Mouse (Mus musculus) lung, postnatal 0 days (tissue): ENCODE measurements around the gene Myo16. TPM values are rescaled to one million over a fixed set of nuclear protein-coding genes. Genes with fewer than 3 reads are reported as not detected.
A peak's percentile ranks its signal among the peaks of the same experiment; 100 is the strongest.

Experiments used
- ATAC-seq: fragments of 200-750 bp; cut with Nextera tagmentation; 2 replicates; pipeline ENCODE4 v1.8.0; 2017; ENCODE audit warnings: moderate library complexity
- DNase-seq: peaks from one replicate; pipeline ENCODE4 v3.0.0-alpha.2; 2016; ENCODE audit warnings: low spot score
- H3K27ac ChIP-seq: fragments of 300-500 bp; sonication (generic); 2 replicates; pipeline ENCODE4 v1.5.1; 2014; ENCODE audit warnings: antibody characterized with exemption, mild to moderate bottlenecking, low read length, mixed read lengths
- H3K27me3 ChIP-seq: fragments of 300-500 bp; sonication (generic); replicated peaks from 2 replicates; pipeline ENCODE4 v1.6.1; 2014; ENCODE audit warnings: low read length, mixed read lengths; ENCODE audit not compliant: insufficient read depth
- H3K36me3 ChIP-seq: fragments of 300-500 bp; sonication (generic); 2 replicates; pipeline ENCODE4 v1.6.1; 2014; ENCODE audit warnings: low read length, mixed read lengths; ENCODE audit not compliant: insufficient read depth
- H3K4me1 ChIP-seq: fragments of 300-500 bp; sonication (generic); 2 replicates; pipeline ENCODE4 v1.6.1; 2014; ENCODE audit warnings: antibody characterized with exemption, low read depth, low read length, mixed read lengths; ENCODE audit not compliant: insufficient read depth
- H3K4me2 ChIP-seq: fragments of 300-500 bp; sonication (generic); replicated peaks from 2 replicates; pipeline ENCODE4 v1.6.1; 2014; ENCODE audit warnings: low read depth, mild to moderate bottlenecking, low read length, moderate library complexity, mixed read lengths
- H3K4me3 ChIP-seq: fragments of 300-500 bp; sonication (generic); 2 replicates; pipeline ENCODE4 v1.5.1; 2014; ENCODE audit warnings: low read depth, low read length
- H3K9ac ChIP-seq: fragments of 300-500 bp; sonication (generic); replicated peaks from 2 replicates; pipeline ENCODE4 v1.6.1; 2014; ENCODE audit warnings: low read depth, mild to moderate bottlenecking
- H3K9me3 ChIP-seq: fragments of 300-500 bp; sonication (generic); 2 replicates; pipeline ENCODE4 v1.6.1; 2016; ENCODE audit warnings: low read length, mixed read lengths
- CTCF ChIP-seq: IDR thresholded peaks from 2 replicates; pipeline ENCODE4 v1.5.1; 2016; ENCODE audit warnings: antibody characterized with exemption, mild to moderate bottlenecking
- EP300 ChIP-seq: IDR thresholded peaks from 2 replicates; pipeline ENCODE4 v1.6.1; 2016; ENCODE audit warnings: antibody characterized with exemption, mild to moderate bottlenecking, control low read depth
- WGBS: fragments of 180-500 bp; shearing (Covaris S2); extraction: QIAGEN DNeasy Blood & Tissue Kit; methylation state at CpG from one replicate; pipeline ENCODE4 v1.1.7; 2014; 5-methylcytosine and 5-hydroxymethylcytosine counted together
- polyA plus RNA-seq: library from polyadenylated mRNA; unstranded; fragments of >200 nt; fragmentation: Nextera tagmentation; extraction: Ambion mirVana; gene quantifications from 2 replicates; pipeline ENCODE4 v1.2.1, GENCODE M21; 2015

Myo16 gene
- polyA plus RNA-seq, 1 experiment from 2014 or later, result 0.17 TPM

- no peak overlapping the region for H3K4me3 ChIP-seq
Observed at GRCm38 (mm10) chr8:10249156-10249555, 95.4 kb downstream of the Myo16 start.

GRCm38 (mm10) chr8:10255741-10256140, 102.0 kb downstream of the Myo16 start:
- H3K4me3 ChIP-seq, result no peak overlapping the region
- H3K9ac ChIP-seq, result no peak overlapping the region
- no peak for ATAC-seq
- no peaks in the 10 kb centered on the region for H3K9me3 ChIP-seq
- 51% methylated on average over 2 of the region's 2 CpGs for WGBS
- H3K4me2 ChIP-seq, result no peak overlapping the region
- H3K27me3 ChIP-seq, result no peaks in the 10 kb centered on the region
- peak; percentile 29 for DNase-seq
- no peaks in the 10 kb centered on the region for H3K36me3 ChIP-seq
- TF ChIP-seq EP300, result no peak
- TF ChIP-seq CTCF, result no peak
- H3K27ac ChIP-seq, result no peak overlapping the region
- H3K4me1 ChIP-seq, result no peaks in the 10 kb centered on the region

More at GRCm38 (mm10) chr8:10249156-10249555, 95.4 kb downstream of the Myo16 start:
- Histone ChIP-seq H3K27me3 (no peaks in the 10 kb centered on the region), H3K27ac (no peak overlapping the region), H3K9me3 (no peaks in the 10 kb centered on the region), H3K36me3 (no peaks in the 10 kb centered on the region), H3K4me1 (no peaks in the 10 kb centered on the region), H3K4me2 (no peak overlapping the region), H3K9ac (no peak overlapping the region)
- WGBS, result 6% methylated on average over 15 of the region's 15 CpGs
- DNase-seq (no peak), ATAC-seq (no peak)
- TF ChIP-seq CTCF (no peak), EP300 (no peak)

DNA sequence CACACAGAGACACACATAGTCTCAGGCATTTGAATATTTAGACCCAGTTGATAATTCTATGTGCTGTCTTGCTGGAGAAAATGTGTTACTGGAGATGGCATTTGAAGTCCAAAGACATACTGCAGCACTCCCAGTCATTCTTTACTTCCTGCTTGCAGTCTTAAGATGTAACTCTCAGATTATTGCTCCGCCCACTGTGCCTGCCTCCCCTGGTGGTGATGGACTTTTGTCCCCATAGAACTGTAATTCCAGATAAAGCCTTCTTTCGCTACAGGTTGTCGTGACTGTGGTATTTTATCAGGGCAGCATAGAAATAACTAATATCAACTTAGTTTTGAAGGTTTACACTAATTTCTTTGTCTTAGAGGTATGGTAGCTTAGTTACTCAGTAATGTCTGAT, 102.9 kb downstream of the Myo16 start:
- TF ChIP-seq CTCF (no peak), EP300 (no peak)
- H3K4me3 ChIP-seq, result no peak overlapping the region
- no peaks in the 10 kb centered on the region for H3K36me3 ChIP-seq
- no peaks in the 10 kb centered on the region for H3K4me1 ChIP-seq
- H3K9ac ChIP-seq, result no peak overlapping the region
- H3K27me3 ChIP-seq, result no peaks in the 10 kb centered on the region
- no peaks in the 10 kb centered on the region for H3K9me3 ChIP-seq
- no peak for ATAC-seq
- DNase-seq, result no peak
- 78% methylated on average over 3 of the region's 3 CpGs for WGBS
- no peak overlapping the region for H3K4me2 ChIP-seq
- no peak overlapping the region for H3K27ac ChIP-seq

GRCm38 (mm10) chr8:10270094-10270493, 116.4 kb downstream of the Myo16 start:
- no peak overlapping the region for H3K27ac ChIP-seq
- 78% methylated on average over 4 of the region's 4 CpGs for WGBS

DNA sequence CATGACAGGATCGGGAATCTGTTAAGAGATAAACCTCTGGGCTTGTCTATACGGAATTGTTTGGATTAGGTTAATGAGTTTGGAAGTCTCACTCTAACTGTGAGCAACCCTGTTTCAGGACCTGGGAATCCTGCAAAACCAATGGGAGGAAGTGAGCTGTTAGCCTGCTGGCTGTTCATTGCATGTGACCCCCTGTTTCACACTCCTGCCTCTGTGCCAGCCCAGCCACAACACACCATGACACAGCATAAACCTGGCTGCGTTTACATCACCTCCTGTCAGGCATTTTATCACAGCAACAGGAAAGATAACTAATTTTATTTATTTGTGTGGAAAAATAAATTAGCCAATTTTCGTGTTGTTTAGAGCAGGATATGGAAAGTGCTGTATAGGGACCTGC, 138.9 kb downstream of the Myo16 start:
- TF ChIP-seq CTCF (no peak), EP300 (no peak)
- Histone ChIP-seq H3K4me2 (no peak overlapping the region), H3K9me3 (no peaks in the 10 kb centered on the region), H3K9ac (no peak overlapping the region), H3K36me3 (no peaks in the 10 kb centered on the region), H3K27me3 (no peaks in the 10 kb centered on the region), H3K4me1 (no peaks in the 10 kb centered on the region), H3K27ac (no peak overlapping the region), H3K4me3 (no peak overlapping the region)
- WGBS, result 26% methylated on average over 4 of the region's 4 CpGs
- ATAC-seq, result no peak
- no peak for DNase-seq

More at GRCm38 (mm10) chr8:10270094-10270493, 116.4 kb downstream of the Myo16 start:
- Histone ChIP-seq H3K4me2 (no peak overlapping the region), H3K9me3 (no peaks in the 10 kb centered on the region), H3K9ac (no peak overlapping the region), H3K4me1 (no peaks in the 10 kb centered on the region), H3K4me3 (no peak overlapping the region), H3K36me3 (no peaks in the 10 kb centered on the region), H3K27me3 (no peaks in the 10 kb centered on the region)
- no peak for TF ChIP-seq EP300
- TF ChIP-seq CTCF, result no peak
- no peak for ATAC-seq
- no peak for DNase-seq

DNA sequence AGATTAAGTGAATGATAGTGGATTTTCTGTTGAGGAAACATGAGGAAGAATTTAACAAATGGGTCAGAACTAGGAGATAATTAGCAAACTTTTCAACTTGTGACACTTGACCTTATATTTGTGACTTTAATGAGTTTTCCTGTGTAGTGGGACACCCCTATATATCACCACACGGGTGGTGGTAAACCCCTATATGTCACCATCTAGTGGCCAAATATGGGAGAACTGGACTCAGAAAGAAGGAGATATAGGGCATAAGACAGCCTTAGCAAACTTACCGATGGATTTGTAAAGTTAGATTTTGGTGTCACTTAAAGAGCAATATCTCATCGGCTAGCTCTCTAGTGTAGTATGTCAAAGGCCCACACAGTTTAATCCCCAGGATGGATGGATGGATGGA, 147.1 kb downstream of the Myo16 start:
- DNase-seq, result peak; percentile 11
- Histone ChIP-seq H3K9ac (no peak overlapping the region), H3K9me3 (no peaks in the 10 kb centered on the region), H3K36me3 (no peaks in the 10 kb centered on the region), H3K4me2 (no peak overlapping the region), H3K4me1 (no peaks in the 10 kb centered on the region), H3K4me3 (no peak overlapping the region), H3K27me3 (no peaks in the 10 kb centered on the region), H3K27ac (no peak overlapping the region)
- TF ChIP-seq EP300 (no peak), CTCF (peak; percentile 58)
- 40% methylated on average over 3 of the region's 3 CpGs for WGBS
- no peak for ATAC-seq

DNA sequence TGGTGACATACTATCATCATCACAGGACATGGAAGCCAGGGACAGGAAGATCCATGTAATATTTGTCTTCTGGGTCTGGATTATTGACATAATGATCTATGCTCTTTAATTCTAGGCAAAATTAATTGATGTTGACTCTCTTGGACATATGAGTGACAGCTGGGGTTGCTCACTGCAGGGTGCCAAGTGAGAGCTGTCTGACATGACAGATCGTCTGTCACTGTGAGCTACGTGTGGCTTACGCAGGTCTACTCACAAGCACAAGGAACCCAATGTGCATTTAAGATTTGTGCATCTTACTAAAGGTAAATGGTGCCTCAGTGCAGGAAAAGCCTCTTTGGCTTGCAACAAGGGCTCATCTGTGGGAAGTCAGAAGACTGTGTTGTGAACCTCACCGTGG, 149.3 kb downstream of the Myo16 start:
- Histone ChIP-seq H3K27me3 (no peaks in the 10 kb centered on the region), H3K36me3 (no peaks in the 10 kb centered on the region), H3K4me1 (no peaks in the 10 kb centered on the region), H3K27ac (no peak overlapping the region), H3K9me3 (no peaks in the 10 kb centered on the region), H3K4me3 (no peak overlapping the region), H3K4me2 (no peak overlapping the region), H3K9ac (no peak overlapping the region)
- no peak for TF ChIP-seq EP300
- no peak for TF ChIP-seq CTCF
- DNase-seq (no peak), ATAC-seq (no peak)
- WGBS, result 66% methylated on average over 4 of the region's 4 CpGs
